Mouse (Mus musculus) gastrocnemius, postnatal 4 days (tissue): ENCODE results near the gene Txlng. TPM values are rescaled to one million over a fixed set of nuclear protein-coding genes. Genes with fewer than 3 reads are reported as not detected.
"Not testable (repeated sequence)": the region's sequence is repeated elsewhere in the genome, so short reads cannot be mapped to it uniquely, and the experiment has no call there.

Experiments used
- DNase-seq, 2 experiments: peaks; one replicate each; pipeline ENCODE4 v3.0.0; 2021 to 2022; ENCODE audit warnings: low spot score in 2 of 2, mixed read lengths in 2 of 2
- long read RNA-seq, 2 experiments: library from polyadenylated mRNA; stranded (forward); transcript quantifications; one replicate each; pipeline ENCODE4 v2.0.0; 2021
- total RNA-seq, 2 experiments: library from RNA; stranded (reverse); gene quantifications; 2 replicates each; pipeline ENCODE4 v1.2.3; 2021

Txlng gene
- 10 to 100 TPM in 1 of 2 experiments, 1 to 10 TPM in 1; 8.4 to 11.0 TPM for total RNA-seq
- long read RNA-seq, experiment 1, partial matches to known transcripts: 0 of 4 reads
- long read RNA-seq, experiment 1, other reads (novel, unspliced or antisense): 1 of 4 reads
- long read RNA-seq, experiment 2, partial matches to known transcripts: 0 of 4 reads
- long read RNA-seq, experiment 2, other reads (novel, unspliced or antisense): 0 of 4 reads

DNA sequence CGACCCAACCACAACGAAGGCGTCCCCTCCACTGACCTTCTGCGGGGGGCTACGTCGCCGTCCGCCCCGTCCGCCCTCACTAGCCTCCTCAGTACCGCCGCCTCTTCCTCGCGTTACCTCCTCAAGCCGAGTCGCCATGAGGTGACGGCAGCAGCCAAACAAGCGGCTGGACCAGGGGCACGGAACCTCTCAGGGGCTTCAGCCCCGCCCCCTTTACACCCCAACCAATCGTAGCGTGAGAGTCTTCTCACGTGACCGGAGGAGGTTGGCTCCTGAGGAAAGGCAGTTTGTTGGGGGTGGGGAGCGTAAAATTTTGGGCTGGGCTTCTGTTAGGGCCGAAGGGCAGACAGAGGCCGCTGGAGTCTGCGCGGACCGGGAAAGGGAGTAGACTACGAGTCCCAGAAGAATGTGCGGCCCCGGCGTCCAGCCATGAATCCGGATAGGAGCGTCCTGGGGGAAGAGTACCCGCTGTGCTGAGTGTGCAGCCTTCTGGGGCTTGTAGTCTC, at the start of gene Txlng:
Gene Txlng (minus strand): TSS at position 252 of the 506 bp plus-strand sequence.
- DNase-seq: peak; percentile 75 to 92

DNA sequence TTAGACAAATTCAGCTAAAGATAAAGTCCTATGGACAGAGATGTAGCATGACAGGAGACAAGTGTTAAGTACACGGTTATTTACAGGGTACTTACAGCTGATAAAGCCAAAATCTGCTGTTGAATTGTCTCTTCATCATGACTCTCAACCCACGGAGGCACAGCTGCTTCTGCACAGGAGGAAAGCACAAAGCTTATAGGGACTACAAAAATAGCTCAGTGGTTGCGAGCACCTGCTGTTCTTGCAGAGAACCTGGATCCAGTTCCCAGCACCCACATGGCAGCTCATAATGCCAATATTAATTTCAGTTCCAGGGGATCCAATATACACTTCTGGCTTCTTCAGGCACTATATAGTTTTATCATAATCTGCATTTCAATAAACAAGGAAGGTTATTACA, 49.0 kb upstream of the Txlng start:
- no peak for DNase-seq

DNA sequence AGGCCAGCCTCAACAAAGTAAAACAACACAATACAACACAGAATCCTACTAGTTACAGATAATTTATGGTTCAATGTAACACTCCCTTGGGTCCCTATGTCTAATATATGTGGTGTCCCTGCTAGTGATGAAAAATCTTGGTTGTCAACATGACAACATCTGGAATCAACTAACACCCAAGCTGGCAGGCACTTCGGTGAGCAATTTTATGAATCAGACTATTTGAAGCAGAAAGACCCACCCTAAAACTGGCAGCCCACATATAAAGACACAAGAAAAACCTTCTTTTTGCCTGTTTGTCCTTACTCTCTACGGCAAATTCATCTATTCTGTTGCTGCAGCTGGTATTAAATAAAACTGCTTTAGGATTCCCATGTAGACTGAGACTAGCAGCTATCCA, 44.5 kb upstream of the Txlng start:
- no peak for DNase-seq

DNA sequence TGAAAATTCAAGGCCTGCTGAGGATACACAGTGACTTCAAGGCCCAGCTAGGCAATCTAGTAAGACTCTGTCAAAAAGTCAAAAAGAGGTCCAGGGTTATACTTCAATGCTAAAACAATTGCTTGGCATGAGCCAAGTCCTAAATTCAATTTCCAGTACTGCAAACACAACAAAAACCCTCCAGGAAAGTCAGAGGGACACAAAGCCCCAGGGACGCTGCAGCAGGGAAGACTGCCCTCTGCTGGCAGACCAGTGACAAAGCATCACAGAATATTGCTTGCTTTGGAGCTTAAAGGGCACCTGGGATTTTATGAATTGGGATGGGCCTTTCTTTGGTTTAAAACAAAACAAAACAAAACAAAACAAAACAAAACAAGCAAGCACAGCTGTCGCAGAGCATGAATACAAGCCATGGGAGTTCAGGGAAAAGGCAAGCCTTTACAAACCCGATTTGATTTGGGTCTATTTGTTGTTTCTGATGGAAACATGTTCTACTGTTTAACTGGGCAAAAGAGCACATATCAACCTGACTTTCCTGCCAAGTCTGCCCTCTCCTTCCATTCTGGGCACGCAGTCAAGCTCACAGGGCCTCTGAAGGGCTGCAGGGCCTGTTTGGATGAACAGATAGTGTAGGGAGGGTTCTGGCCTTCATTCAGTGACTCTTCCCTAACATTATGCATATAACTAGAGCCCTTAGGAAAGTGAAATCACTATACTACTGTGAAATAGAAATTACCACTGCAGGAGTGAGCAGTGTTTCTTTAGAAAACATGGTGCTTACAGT, 42.7 kb upstream of the Txlng start:
- DNase-seq: peak in 1 of 2 experiments; percentile 8

DNA sequence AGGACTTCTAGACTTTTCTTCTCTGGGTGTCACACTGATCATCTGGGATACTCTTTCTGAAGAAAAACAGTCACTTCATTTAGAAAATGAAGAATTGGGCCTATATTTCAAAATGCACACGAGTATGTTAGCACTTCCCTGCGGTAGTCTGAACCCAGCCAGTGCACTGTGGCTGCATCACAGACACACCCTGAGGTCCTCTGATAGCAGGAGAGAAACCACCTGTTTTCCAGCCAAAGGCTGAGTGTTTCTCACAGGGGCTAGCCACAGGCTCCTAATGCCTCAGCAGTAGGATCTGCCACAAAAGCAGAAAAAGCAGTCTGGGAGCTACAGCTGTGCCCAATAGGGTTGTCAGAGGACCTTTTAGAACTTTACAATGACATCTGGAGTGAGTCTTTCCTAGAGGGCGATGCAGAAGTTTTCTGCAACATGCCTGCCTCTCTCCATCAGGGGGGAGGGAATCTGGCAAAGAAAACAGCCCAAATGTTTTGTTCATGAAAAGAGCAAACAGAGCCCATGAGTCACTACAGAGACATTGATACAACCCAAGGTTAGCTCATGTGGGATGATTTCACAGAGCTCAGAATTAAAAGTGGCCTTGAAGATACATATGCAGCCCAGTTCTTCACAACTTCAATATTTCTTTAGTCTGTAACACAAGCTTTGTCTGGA, 39.2 kb upstream of the Txlng start:
- DNase-seq: no peak

DNA sequence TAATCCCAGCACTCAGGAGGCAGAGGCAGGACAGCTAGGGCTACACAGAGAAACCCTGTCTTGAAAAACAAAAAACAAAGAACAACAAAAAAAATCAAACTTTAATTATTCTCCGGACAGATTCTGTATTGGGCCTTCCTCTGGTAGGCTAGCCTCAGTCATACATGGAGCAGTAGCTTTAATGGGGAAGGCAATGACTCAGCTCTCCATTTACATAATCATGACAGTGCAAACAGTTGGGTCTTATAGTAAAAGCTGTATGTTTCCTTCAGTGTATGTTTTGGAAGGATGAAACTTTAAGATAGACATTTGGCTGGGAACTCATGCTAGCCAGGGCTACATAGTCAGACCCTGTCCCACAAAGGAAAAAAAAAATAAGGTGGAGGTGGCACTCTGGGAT, 19.4 kb upstream of the Txlng start:
- DNase-seq: no peak

DNA sequence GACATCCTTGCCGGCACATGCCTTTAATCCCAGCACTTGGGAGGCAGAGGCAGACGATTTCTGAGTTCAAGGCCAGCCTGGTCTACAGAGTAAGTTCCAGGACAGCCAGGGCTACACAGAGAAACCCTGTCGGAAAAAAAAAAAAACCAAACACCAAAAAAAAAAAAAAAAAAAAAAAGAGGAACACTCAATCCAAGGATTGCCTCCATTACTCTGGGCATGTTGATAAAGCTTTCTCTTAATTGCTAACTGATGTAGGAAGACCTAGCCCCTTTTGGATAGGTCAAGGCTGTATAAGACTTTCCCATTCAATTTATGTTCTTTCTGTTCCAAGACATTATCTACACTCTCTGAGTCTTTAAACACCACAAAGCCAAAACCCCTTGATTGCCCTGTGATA, 16.3 kb upstream of the Txlng start:
- DNase-seq: no peak

DNA sequence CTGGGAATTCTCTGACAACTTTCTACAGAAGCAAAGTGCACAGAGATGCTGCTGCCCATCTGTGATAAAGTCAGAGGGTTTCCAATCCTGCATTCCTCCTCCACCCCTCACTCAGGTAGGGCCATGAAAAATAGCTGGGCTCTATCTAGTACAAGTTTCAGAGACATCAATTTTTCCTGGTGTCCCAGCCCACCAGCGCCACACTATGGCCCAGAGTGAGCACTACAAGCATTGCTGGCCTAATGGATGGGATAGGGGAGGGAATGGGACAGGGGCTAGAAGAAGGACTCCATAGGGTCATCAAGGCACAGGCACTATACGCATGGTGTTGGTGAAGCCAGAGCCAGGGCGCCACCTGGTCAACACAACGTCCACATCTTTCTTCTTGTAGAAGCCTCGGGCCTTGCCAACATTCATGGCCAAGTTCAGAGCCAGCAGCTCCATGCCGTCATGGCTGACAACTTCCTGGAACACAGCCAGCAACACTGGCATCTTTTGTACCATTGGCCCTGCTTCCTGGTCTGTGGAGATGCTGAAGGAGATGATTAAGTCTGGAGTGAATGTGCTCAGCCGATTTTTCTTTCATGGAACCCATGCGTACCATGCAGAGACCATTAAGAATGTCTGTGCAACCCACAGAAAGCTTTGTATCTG, 15.3 kb upstream of the Txlng start:
- no peak for DNase-seq

DNA sequence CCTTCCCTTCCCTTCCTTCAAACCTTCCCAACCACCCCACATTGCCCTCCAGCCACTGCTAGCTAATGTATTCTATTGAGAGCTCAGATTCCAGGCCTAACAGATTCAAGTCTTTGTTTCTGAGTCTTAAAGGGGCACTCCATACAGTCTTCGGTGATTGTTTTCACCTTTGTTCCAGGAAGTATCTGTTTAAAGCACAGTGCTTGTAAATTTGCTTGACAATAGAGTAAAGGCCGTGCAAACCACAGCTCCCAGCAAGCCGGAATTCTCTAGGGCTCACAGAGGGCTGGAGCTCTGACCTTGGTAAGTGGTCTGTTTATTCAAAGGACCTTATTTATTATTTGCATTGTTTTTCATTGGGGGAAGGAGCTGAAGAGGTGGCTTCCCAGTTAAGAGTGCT, 2.8 kb upstream of the Txlng start:
- DNase-seq: no peak

DNA sequence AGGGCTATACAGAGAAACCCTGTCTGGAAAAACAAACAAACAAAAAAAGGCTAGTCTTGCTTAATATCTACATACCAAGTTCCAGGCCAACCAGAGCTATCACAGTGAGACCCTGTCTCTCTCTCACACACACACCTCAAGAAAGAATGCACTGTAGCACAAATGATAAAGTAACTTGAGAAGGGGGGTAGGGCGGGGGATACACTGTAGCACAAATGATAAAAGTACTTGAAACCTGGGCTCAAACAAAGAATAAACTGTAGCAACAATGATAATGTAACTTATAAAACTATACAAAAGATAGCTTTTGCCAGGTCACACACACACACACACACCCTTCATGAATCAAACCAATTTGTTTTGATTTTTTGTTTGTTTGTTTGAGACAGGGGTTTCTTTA, 2.3 kb upstream of the Txlng start:
- no peak for DNase-seq

DNA sequence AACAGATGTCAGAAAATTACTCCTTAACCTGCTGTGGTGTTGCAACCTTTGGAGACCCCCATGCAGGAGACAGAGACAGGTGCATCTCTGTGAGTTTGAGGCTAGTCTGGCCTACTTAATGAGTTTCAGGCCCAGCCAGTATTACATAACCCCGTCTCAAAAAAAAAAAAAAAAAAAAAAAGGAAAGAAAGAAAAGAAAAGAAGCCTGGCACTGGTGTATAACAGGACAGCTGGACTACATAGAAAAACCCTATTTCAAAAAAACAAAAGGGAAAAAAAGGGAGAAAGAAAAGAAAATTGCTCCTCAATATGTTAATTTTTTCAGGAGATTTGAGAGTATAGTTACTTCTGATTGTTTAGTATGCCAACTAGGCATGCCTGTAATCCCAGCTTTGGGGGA, 1.8 kb upstream of the Txlng start:
- DNase-seq: no peak

DNA sequence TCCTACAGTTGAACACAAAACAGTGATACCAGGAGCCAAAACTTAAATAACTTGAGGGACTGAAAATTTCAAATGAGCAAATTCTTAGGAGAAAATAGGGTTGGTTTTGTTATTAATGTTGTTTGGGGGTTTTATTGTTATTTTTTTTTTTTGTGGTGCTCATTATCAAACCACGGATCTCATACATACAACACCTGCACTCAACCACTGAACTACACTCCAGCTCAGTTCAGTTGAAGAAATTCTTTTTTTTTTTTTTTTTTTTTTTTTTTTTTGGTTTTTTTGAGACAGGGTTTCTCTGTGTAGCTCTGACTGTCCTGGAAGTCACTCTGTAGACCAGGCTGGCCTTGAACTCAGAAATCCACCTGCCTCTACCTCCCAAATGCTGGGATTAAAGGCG, 1.1 kb upstream of the Txlng start:
- not testable (repeated sequence) for DNase-seq

DNA sequence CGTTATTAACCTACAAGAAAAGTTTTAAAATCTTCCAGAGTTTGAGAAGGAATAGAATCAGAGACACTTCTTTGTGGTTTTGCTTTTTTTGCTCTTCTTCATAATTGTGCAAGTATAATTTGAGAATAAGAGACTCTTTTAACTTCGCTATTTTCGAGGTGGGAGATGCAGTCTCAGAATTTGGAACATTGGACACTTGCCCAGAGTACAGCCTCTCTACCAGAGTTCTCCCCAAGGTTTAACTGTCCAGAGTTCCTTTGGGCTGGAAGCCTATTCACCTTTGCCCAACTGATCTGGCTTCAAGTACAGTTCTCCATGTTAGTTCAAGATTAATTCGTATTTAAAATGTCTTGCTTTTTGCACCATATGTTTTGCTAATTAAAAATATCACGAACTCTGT, 487 bp upstream of the Txlng start:
- DNase-seq: no peak

DNA sequence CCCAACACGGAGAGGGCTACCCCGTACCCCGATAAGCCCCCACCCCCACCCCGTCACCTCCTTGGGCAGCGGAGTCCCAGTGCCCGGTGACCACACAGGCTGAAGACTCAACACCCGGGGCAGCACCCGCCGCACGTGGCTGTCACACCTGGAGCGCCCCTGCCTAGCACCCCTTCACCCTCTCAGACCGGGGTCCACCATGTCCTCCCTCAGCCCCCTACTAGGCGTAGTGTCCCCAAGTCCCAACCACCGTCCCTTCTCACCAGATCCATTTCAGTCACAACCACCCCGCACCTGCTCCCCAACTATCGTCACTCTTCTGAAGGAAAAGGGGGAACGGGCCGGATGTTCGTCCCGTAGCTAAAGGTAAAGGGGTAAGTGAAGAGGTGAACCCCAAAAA, 471 bp downstream of the Txlng start:
- peak in 1 of 2 experiments; percentile 8 for DNase-seq

DNA sequence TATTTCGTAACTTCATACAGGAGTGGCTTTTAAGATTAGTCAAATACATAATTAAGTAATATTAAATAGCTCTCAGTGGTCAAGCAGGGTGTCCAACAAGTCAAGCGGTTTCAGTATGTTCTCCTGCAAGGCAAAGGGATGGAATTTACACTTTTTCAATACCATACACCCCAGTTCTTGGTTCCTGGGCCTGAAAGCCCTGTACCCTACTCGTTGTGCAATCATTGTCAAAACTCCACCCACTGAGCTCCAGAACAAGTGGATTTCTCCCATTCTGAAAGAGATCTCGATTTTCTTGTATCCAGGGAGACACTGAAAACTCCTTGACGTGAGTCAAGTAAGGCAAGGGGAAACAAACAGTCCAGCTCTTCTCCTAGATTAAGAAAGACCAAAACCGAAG, 1.2 kb downstream of the Txlng start:
- no peak for DNase-seq

DNA sequence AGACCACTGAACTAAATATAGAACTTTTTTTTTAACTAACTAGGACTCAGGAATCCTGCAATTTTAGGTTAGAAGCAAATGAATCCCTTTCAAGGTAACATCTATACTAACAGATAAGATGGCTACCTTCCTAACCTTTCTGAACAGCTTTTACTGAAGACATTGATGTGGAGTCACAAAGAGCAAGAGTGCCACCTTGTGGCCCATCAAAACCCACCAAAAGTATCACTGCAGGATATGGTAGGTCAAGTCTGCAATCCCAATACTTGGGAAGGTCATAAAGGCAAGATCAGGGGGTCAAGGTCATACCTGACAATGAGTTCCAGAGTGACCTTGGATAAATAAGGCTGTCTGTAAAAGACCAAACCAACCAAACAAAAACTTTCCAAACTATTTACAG, 28.9 kb downstream of the Txlng start:
- peak in 1 of 2 experiments; percentile 8 for DNase-seq

DNA sequence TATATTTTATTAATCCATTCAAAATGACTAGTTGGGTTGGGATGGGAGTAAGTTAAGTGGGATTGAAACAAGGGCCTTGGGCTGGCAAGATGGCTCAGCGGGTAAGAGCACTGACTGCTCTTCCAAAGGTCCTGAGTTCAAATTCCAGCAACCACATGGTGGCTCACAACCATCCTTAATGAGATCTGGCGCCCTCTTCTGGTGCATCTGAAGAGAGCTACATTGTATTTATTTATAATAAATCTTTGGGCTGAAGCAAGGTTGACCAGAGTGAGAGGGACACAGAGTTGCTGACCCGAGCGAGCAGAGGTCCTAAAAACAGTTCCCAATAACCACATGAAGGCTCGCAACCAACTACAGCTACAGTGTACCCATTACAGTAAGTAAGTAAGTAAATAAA, 37.9 kb downstream of the Txlng start:
- DNase-seq: not testable (repeated sequence)

DNA sequence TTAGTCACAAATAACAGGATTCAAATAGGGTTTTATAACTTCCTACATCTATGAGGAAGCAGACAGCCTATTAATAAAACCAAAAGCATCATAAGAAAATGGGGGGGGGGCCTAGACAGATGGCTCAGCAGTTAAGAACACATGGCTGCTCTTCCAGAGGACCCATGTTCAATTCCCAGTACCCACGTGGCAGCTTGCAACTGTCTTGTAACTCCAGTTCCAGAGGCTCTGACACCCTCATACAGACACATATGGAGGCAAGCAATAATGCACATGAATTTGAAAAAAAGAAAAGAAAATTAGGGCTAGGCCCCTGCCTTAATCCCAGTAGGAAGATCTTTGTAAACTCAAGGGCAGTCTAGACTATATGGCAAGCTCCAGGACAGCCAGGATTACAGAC, 40.9 kb downstream of the Txlng start:
- DNase-seq: no peak

DNA sequence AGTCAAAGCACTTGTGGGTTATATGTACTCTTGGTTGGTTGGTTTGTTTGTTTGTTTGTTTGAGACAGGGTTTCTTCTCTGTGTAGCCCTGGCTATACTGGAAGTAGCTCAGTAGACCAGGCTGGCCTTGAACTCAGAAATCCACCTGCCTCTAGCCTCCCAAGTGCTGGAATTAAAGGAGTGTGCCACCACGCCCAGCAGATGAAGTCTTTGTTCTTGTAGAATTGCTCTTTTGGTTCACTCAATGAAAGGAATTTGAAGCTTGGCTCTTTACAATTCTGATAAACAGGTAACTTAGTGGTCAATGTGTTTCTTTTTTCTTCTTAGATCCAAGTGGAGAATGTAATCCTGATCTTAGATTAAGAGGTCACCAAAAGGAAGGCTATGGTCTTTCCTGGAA, 58.5 kb downstream of the Txlng start:
- no peak for DNase-seq

DNA sequence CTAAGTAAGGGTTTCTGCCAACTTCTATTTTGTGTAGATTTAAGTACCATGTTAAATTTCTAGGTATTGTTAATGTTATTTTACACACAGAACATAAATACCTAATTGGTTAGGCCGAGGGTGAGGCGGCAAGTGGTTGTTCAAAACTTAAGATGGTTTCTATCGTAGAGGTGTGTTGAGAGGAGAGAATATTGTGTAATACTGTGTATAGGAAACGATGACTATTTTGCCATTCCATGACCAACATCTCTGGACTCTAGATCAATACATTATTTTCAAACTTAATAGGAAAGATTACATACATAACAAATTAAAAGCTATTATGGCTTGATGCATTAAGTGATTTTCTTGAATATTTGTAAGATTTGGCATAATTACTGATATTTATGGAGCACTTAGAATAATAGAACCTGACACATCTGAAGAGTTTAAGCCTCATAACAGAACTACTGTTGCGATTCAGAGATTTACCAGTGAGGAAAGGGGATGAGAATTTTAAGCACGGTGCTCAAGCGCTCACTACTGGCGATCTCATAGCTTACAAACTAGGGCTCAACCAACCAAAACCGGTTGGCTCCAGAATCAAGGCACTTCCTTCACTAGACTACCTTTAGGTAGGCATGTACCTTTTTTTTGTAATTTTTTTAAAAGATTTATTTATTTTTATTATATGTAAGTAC, 67.4 kb downstream of the Txlng start:
- DNase-seq: no peak

DNA sequence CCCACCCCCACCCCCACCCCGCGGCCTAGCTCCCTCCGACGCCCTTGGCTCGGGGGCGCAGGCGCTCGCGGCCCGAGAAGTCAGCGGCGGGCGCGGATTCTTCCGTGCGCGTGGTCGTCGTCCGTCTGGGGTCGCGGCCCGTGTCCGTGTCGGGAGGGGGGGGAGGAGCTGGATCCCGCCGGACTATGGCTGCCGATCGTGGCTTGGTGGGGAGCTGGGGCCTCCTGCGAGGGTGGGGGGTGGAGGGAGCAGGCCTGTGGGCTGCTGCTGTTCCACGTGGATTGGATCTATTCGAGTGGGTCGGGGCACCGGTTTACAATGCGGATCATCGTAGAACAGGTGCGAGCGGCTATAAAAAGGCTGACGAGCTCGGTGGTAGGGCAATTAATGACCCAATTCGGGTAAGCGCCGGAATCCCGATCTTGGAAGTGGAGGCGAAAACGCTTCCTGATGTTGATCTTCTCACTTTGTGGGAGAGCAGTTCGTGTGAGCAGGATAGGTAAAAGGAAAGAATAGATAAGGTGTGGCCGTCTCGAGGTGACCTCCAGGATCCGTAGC, 68.2 kb downstream of the Txlng start:
- DNase-seq: peak; percentile 26 to 29
